Mouse (Mus musculus) lung, embryonic 14.5 days (tissue): ENCODE measurements around the gene Cacnb4. TPM values are rescaled to one million over a fixed set of nuclear protein-coding genes. Genes with fewer than 3 reads are reported as not detected.
A peak's percentile ranks its signal among the peaks of the same experiment; 100 is the strongest.

Experiments used
- ATAC-seq: fragments of 200-750 bp; cut with Nextera tagmentation; 2 replicates; pipeline ENCODE4 v1.8.0; 2017; ENCODE audit warnings: mild to moderate bottlenecking, moderate TSS enrichment, moderate library complexity; ENCODE audit not compliant: insufficient read depth
- DNase-seq: peaks from one replicate; pipeline ENCODE4 v3.0.0-alpha.2; 2015
- H3K27ac ChIP-seq: fragments of 300-500 bp; sonication (generic); 2 replicates; pipeline ENCODE4 v1.5.1; 2014; ENCODE audit warnings: low read depth, mild to moderate bottlenecking, moderate library complexity
- H3K27me3 ChIP-seq: fragments of 300-500 bp; sonication (generic); 2 replicates; pipeline ENCODE4 v1.6.1; 2014; ENCODE audit warnings: low read length, control low read depth; ENCODE audit not compliant: insufficient read depth
- H3K36me3 ChIP-seq: fragments of 300-500 bp; sonication (generic); 2 replicates; pipeline ENCODE4 v1.6.1; 2014; ENCODE audit warnings: control low read depth; ENCODE audit not compliant: insufficient read depth
- H3K4me1 ChIP-seq: fragments of 300-500 bp; sonication (generic); 2 replicates; pipeline ENCODE4 v1.6.1; 2014; ENCODE audit warnings: antibody characterized with exemption, control low read depth; ENCODE audit not compliant: insufficient read depth
- H3K4me2 ChIP-seq: fragments of 300-500 bp; sonication (generic); 2 replicates; pipeline ENCODE4 v1.6.1; 2014; ENCODE audit warnings: mild to moderate bottlenecking
- H3K4me3 ChIP-seq: fragments of 300-500 bp; sonication (generic); 2 replicates; pipeline ENCODE4 v1.5.1; 2014; ENCODE audit warnings: low read depth, low read length
- H3K9ac ChIP-seq: fragments of 300-500 bp; sonication (generic); 2 replicates; pipeline ENCODE4 v1.6.1; 2014
- H3K9me3 ChIP-seq: fragments of 300-500 bp; sonication (generic); 2 replicates; pipeline ENCODE4 v1.6.1; 2016; ENCODE audit warnings: low read depth, low read length, control low read depth
- CTCF ChIP-seq: IDR thresholded peaks from 2 replicates; pipeline ENCODE4 v1.5.1; 2016; ENCODE audit warnings: antibody characterized with exemption, low read depth
- WGBS: fragments of 180-500 bp; shearing (Covaris S2); extraction: QIAGEN DNeasy Blood & Tissue Kit; methylation state at CpG from one replicate; pipeline ENCODE4 v1.1.7; 2014; 5-methylcytosine and 5-hydroxymethylcytosine counted together
- polyA plus RNA-seq: library from polyadenylated mRNA; unstranded; fragments of >200 nt; fragmentation: Nextera tagmentation; extraction: Ambion mirVana; gene quantifications from 2 replicates; pipeline ENCODE4 v1.2.1, GENCODE M21; 2014

The Cacnb4 gene
- polyA plus RNA-seq, 1 experiment from 2014 or later, result 0.39 TPM

- WGBS, result 43% methylated on average over 13 of the region's 13 CpGs
- no peak overlapping the region for H3K27ac ChIP-seq
- TF ChIP-seq CTCF, result no peak
- no peaks in the 10 kb centered on the region for H3K9me3 ChIP-seq
- ATAC-seq, result peak; percentile 81; the same call in 1 of the 2 replicates
- no peak overlapping the region for H3K4me3 ChIP-seq
- no peaks in the 10 kb centered on the region for H3K4me1 ChIP-seq
- H3K4me2 ChIP-seq, result no peak overlapping the region
- no peak overlapping the region for H3K9ac ChIP-seq
- DNase-seq, result no peak
- no peaks in the 10 kb centered on the region for H3K36me3 ChIP-seq
- H3K27me3 ChIP-seq, result no peaks in the 10 kb centered on the region
Measured at GRCm38 (mm10) chr2:52476801-52477549, 199.7 kb downstream of the Cacnb4 start.

DNA sequence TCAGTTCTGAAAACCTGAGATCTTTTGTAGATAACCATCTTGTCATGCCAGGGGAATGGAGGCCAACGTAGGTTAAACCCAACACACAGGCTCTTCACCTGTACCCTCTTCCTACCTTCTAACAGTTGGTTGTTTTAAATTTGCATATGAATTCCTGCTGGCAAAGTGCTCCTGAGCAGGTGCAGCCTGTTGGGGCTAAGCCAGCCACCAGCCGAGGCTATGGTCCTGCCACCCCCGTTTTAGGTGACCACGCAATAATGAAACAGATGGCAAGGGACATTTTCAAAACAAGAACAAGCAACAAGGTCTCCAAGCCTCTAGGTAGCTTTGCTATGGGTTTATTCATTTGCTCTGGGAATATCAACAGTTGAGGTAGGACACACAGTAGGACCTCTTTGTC lies 200.8 kb downstream of the Cacnb4 start:
- Histone ChIP-seq H3K27me3 (no peaks in the 10 kb centered on the region), H3K9ac (no peak overlapping the region), H3K27ac (no peak overlapping the region), H3K4me1 (no peaks in the 10 kb centered on the region), H3K36me3 (no peaks in the 10 kb centered on the region), H3K9me3 (no peaks in the 10 kb centered on the region), H3K4me3 (no peak overlapping the region), H3K4me2 (no peak overlapping the region)
- DNase-seq, result no peak
- 81% methylated on average over 4 of the region's 4 CpGs for WGBS
- no peak for TF ChIP-seq CTCF
- ATAC-seq, result no peak

DNA sequence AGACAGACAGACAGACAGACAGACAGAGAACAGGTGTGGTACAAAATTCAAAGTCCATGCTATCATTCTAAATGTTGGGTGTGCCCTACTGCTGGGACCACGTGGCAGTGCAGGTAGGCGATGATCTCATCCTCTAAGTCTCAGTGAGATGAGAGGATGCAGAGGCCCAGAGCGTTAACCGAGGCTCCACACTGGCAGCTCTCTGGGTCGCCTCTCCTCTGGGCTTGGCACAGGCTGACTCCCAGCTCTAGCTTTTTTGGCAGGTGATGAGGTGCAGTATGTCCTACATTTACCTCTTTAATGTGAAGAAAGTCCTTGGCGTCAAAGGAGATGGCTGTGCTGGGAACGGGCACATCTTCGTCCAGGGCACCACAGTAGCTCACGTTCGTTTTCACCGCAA lies 202.1 kb downstream of the Cacnb4 start:
- Histone ChIP-seq H3K4me3 (no peak overlapping the region), H3K27ac (no peak overlapping the region), H3K4me2 (no peak overlapping the region), H3K27me3 (no peaks in the 10 kb centered on the region), H3K4me1 (no peaks in the 10 kb centered on the region), H3K9ac (no peak overlapping the region), H3K9me3 (no peaks in the 10 kb centered on the region), H3K36me3 (no peaks in the 10 kb centered on the region)
- no peak for TF ChIP-seq CTCF
- DNase-seq, result no peak
- ATAC-seq, result no peak
- WGBS, result 86% methylated on average over 11 of the region's 11 CpGs

DNA sequence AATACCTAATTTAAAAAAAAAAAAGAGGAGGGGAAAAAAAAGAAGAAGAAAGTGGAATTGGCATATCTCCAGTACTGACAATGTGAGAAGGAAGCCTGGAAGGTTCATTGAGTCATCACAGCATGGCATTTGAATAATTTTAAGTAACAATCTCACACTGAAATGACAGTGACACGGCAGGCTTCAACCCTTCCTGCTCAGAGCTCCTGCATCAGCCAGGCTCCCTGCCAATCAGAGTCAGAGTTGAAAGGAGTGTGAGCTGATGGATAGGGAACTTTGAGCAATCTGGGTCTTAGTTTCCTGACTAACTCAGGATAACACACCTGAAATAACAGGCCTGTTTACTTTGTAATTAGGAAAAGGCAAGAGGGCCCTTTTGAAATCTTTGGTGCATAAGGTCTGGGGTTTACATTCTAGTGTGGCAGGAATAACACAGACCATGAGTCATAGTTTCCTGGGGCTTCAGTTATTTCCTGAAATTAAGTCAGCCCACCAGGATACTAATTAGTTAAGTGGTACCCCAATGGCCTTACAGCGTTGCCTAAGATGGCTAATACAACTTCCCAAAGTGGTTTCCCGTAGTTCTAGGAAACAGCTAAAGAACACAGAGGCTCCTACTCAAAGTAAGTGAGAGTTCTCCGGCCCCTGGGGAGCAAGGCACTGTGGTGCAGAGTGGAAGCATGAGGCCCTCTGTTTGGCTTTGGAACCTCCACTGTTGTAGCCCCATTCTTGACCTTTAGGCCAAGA lies 204.9 kb downstream of the Cacnb4 start:
- H3K27ac ChIP-seq, result peak overlapping the region; percentile 72
- H3K4me2 ChIP-seq, result no peak overlapping the region
- H3K9ac ChIP-seq, result no peak overlapping the region
- no peaks in the 10 kb centered on the region for H3K9me3 ChIP-seq
- H3K4me3 ChIP-seq, result no peak overlapping the region
- no peak for TF ChIP-seq CTCF
- no peaks in the 10 kb centered on the region for H3K36me3 ChIP-seq
- peak; percentile 85 for ATAC-seq
- WGBS, result 18% methylated on average over 4 of the region's 4 CpGs
- H3K4me1 ChIP-seq, result no peaks in the 10 kb centered on the region
- peak; percentile 64 for DNase-seq
- no peaks in the 10 kb centered on the region for H3K27me3 ChIP-seq

DNA sequence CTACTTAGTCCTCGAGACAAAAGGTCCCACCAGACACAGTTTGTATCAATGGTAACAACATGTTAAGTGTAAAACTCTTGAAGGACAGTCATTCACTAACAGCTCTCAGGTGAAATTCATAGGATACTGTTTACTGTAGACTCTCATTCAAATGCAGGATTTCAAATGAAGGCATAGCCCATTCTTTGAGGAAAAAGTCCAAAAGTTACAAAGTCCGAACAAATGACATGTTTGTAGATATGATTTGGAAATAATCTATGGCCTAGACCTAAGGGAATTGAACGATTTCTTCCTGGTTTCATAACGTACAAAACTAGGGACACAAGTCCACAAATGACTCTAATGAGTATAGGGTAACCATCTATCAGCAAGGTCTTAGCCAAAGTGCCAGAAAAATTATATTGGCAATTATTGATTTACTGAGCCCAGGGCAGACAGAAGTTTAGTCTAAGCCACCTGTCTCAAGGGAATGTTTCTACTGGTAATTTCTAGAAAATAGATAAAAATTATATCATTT lies 206.5 kb downstream of the Cacnb4 start:
- H3K9ac ChIP-seq, result no peak overlapping the region
- H3K27me3 ChIP-seq, result no peaks in the 10 kb centered on the region
- H3K36me3 ChIP-seq, result no peaks in the 10 kb centered on the region
- no peak overlapping the region for H3K4me2 ChIP-seq
- H3K27ac ChIP-seq, result no peak overlapping the region
- DNase-seq (no peak), ATAC-seq (no peak)
- no peaks in the 10 kb centered on the region for H3K9me3 ChIP-seq
- H3K4me3 ChIP-seq, result no peak overlapping the region
- H3K4me1 ChIP-seq, result no peaks in the 10 kb centered on the region
- WGBS, result 78% methylated on average over 4 of the region's 4 CpGs
- TF ChIP-seq CTCF, result no peak

- ATAC-seq (no peak), DNase-seq (no peak)
- no peak overlapping the region for H3K9ac ChIP-seq
- WGBS, result 64% methylated on average over 6 of the region's 6 CpGs
- H3K36me3 ChIP-seq, result no peaks in the 10 kb centered on the region
- H3K9me3 ChIP-seq, result no peaks in the 10 kb centered on the region
- H3K27ac ChIP-seq, result no peak overlapping the region
- no peaks in the 10 kb centered on the region for H3K4me1 ChIP-seq
- no peak for TF ChIP-seq CTCF
- H3K27me3 ChIP-seq, result no peaks in the 10 kb centered on the region
- no peak overlapping the region for H3K4me3 ChIP-seq
- H3K4me2 ChIP-seq, result no peak overlapping the region
Measured at GRCm38 (mm10) chr2:52467629-52468028, 209.0 kb downstream of the Cacnb4 start.
